Mouse (Mus musculus) lung, adult 2 months (tissue): ENCODE results near the gene Mtfr2.

ENCODE experiments used
- CTCF ChIP-seq: fragments of 200-500 bp; IDR thresholded peaks from 2 replicates; pipeline ENCODE4 v1.5.1; 2011; ENCODE audit warnings: mild to moderate bottlenecking, low read length, control low read depth; ENCODE audit not compliant: insufficient read depth
- POLR2A ChIP-seq: fragments of 200-500 bp; IDR thresholded peaks from 2 replicates; pipeline ENCODE4 v1.6.1; 2011; ENCODE audit warnings: low read depth, mild to moderate bottlenecking, control low read depth, low read length, borderline replicate concordance; ENCODE audit errors: extremely low read depth

DNA sequence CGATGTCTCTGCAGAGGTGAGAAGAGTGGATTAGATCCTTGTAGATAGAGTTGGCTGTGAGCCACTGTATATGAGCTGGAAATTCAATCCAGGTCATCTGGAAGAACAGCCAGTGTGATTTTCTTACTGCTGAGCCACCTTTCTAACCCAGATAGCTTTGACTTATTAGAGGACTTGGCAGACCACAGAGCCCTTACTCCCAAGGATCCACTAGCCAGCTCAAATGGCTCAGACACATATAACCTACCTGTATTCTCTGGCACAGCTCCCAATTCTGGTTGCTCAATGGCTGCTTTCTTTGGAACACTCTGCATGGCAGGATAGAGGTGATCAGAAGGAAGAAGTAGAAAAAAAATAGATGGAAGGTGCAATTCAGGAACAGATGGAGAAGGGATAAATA lies 1.8 kb upstream of the Mtfr2 start:
- no peak for TF ChIP-seq CTCF
- TF ChIP-seq POLR2A: no peak
